Mouse (Mus musculus) embryo, embryonic 9.5 days (tissue): ENCODE data around the gene Gm47289.
A peak's percentile ranks its signal among the peaks of the same experiment; 100 is the strongest.

ENCODE experiments used
- DNase-seq: peaks from one replicate; pipeline ENCODE4 v3.0.0-alpha.2; 2017; ENCODE audit errors: extremely low spot score

Gene Gm47289

DNA sequence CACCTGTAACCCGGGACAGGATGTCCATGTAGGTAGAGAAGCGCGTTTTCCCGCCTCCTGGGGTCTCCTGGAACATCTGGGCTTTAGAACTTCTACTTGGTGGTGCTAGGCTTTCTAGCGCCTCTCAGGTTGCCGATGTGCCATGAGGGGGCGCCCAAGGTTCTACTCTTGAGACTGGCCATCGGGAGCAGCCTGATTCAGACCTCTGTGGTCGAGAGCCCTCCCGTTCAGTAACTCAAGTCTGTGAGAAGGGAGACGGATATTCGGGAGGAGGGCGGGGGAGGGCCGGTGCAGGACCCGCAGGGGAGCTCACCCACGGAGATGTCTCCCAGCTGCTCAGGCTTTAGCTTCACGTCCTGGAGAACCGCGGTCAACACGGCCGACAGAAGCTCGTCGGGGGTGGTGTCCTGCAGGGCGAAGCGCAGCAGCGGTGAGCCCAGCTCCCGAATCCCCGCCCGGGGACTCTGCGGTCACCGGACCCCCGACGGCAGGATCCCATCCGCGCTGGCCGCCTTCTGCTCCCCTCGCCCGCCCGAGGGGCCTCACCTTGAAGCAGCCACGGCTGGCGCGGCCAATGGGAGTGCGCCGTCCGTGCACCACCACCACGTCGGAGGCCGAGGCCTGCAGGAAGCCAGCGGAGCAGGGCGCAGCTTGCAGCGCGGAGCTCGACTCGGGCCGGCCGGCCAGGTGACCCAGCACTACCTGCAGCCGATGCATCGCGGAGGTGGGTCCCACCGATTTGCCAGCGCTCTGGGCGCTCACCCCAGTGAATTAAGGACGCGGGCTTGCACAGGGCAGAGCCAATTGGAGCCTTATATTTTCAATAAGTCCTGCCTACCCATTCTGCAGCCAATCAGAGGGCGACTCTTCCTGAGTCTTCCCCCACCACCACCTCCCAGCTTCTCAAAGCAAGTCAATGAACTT is 2.4 kb upstream of the Gm47289 start, which contains the start of gene Acaa1b:
Gene Acaa1b (minus strand): TSS at position 816 of the 924 bp plus-strand sequence.
- peak; percentile 80 for DNase-seq

DNA sequence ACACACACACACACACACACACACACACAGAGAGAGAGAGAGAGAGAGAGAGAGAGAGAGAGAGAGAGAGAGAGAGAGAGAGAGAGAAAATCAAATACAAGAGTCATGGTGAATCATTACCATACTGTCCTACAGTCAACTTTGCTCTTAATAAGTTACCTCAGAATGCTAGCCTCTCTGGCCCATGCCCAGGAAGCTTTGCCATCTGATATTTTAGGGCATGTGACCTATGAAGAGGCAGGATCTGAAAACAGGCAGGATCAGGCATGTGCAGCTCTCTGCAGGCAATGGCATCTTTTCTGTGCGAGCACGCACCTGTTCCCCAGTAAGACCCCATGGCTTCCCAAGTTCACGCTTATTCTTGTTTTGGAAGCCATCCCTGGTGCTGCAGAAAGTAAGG is 1.7 kb downstream of the Gm47289 start:
- no peak for DNase-seq

DNA sequence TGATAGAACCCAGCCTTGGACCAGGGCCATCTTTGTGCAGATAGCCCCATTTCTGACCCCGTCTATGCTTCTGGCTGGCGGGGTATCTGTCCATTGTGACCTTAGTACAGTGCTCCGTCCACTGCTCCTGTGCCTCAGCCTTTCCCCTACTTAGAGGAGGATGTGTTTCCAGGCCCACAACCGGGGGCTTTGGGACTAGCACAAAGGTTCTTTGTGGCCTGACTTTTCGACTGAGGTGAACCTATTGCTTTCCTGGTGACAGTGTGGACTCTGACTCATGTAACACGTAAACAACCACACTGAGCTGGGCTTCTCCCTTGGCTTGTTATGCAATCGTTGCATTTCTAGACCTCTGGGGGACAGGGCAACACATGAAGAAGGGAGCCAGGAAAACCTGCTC is 5.8 kb downstream of the Gm47289 start:
- DNase-seq: no peak

DNA sequence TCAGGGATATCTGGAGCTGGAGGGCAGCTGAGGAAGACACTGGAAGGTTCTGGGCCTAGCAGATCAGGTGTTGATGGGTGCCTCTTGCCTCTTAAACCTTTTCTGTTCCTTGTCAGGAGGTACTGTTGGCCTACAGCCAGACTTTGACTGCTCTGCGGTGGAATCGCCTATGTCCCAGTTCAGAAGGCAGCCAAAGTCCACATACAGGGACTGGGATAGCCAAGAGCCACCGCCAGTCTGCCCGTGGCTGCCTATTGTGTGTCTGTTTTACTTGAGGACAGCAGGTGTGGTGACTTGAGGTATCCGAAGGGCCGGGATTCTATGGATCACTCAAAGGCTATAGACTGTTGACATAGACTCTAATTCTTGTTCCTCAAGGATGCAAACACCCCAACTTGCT is 6.6 kb downstream of the Gm47289 start:
- no peak for DNase-seq

DNA sequence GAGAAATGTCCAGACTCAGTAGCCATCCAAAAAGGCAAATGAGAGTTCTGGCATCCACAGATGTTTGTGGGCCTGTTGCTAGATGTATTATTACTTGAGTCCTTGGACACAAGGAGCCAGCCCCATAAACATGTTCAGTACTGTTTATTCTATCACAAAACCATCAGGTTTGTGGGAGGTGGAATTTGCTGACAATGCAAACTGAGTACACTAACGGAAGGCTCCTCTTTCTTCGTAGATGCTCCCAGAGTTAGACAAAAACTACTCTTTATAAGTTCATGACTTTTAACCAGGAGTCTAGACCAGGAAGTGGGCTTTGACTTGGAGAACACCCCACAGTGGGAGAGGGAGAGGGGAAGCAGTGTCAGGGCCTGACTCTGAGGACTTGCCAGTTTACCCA is 8.6 kb downstream of the Gm47289 start:
- no peak for DNase-seq

DNA sequence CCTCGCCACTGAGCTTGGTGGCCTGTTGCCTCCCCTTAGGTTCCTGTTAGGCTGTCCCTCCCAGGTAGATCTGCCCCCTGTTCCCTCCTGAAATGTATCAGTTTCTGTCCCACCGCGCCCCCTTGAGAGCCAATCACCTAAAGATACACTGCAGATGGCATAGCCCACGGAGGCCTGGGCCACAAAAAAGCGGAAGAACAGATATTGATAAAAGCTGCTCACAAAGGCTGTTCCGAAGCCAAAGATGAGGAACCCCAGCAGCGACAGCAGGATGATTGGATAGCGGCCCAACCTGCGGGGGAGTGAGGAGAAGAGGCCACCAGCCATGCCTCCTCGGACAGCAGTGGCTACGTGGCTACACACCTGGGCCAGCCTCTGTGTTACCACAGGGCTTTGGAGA is 20.3 kb downstream of the Gm47289 start:
- no peak for DNase-seq

DNA sequence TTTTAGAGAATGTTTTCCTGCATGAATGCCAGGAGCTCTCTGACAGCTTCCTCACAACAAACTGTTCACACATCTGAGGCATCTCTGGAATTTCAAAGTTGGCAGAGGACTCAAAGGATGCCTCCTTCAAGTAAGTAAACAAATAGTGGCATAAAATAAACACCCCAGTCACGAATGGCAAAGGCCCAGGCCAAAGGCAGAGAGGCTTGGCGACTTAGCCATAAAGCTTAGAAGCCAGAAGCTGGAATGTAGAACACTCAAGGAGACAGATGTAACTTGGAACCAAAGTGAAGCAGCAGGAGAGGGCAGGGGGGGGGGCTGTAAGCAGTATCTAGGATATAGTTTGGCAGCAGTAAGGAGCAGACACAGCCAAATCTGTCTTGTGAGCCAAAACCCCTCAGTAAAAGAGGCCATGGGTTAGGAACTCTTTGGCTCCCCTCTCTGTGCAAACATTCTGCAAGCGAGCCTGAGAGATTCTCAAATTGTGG is 22.3 kb downstream of the Gm47289 start:
- DNase-seq: no peak

DNA sequence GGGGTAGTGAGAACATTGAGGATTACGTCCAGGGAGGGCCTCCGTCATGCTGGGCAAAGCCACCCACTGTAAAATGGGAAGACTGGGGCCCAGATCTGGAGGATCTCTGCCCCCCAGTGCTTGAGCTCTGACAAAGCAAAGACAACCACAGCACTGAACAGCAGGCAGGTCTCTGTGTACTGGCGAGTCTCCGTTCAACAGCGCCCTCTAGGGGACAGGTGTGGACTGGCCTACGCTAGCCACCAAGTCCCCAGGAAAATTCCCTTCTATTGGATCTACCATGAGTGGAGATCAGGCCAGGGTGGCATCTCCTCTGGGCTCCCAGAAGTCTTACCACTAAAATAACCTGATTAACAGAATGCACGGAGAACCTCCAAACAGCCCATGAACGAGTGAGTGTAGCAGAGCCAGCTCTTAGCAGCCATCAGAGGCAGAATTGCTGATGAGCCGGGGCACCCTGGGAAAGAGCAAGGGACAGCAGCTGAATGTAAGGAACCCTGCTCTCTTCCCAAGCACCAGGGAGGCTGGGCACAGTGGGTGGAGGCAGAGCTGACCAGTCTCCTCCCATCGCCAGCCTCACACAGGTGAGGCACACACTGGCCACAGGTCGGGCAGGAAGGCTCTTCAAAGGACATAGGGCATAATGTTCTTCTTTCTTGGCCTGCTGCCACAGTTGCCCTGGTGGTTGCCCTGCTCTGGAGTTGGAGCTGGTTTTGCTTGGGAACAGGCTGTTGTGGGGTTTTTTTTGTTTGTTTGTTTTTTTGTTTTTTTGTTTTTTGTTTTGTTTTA is 33.4 kb downstream of the Gm47289 start:
- DNase-seq: peak; percentile 35

DNA sequence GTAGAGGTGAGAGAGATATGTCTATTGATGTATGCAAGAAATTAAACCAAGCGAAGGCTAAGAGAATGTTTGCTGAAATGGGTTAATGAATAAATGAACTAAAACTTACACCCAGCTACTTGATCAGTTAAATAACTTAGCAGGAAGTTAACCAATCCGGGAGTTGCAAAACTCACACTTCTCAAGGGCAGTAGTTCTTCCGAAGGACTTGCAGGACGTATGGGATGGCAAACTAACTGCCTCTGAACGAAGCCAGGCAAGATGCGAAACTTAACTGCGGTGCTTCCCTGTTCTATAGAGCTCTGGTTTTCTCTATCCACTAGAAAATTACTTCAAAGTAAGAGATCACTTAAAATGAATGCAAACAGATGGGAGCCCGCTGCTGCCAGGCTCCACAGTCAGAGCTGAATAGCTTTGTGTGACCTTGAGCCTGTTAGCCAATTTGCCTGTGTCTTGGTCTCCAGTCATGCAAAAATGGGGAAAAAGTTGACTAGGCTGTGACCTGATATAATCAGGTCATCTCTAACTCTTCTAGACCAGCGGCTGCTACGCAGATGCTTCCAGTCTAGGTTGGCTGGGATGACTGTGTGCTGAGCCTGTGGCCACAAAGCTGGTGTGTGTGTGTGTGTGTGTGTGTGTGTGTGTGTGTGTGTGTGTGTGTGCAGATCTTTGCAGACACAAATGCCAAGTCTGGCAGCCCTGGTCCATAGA is 40.3 kb downstream of the Gm47289 start:
- DNase-seq: no peak

DNA sequence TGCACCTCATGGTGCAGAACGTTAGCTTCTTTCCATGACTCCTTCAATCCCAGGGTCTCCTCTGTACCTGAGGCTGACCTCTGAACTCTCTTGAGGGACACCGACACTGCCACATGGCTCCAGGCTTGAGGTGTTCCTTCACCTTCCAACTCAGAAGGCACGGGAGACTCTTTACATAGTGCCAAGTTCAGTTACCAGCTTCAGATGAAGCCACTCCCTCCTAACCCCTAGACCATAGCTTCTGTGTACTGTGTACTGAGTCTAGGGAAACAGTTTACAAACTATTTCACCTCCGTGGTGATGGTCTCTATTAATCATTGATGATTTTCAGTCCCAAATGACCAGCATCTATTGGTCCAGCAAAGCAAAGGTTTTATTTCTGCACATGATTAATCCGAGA is 42.7 kb downstream of the Gm47289 start:
- no peak for DNase-seq

DNA sequence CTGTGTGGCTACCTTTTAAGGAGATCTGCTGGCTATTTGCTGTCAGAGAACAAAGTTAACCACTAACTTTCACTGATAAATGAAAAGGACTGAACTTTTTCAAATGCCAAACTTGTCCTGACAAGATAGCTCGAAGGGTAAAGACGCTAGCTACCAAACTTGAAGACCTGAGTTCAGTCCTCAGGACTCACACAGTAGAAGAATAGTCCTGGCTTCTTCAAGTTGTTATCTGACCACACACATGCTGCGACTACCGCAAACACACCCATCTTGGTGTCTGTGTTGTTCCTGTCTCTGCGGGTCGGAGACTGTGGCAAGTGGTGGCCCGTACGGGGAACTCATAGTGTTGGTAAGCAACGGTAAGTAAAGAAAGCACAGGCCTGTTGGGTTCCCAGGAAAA is 44.7 kb downstream of the Gm47289 start:
- DNase-seq: no peak

DNA sequence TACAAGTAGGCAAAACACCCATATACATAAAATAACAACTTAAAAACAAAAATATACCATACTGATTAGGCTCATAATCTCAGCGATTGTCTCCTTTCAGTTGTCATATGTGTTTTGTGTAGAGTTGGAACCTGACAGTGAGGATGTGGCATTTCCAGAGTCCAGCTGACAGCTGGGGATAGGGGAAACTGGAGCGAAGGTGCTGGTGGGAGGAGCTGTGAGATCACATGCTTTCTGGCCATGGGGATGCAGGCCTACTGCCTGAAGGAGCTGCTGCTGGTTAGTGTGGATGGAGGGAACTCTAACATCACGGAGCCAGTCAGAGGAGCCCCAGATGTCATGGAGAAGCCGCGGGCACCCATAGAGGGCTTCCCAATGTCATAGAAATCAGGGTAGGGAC is 46.8 kb downstream of the Gm47289 start:
- DNase-seq: no peak

DNA sequence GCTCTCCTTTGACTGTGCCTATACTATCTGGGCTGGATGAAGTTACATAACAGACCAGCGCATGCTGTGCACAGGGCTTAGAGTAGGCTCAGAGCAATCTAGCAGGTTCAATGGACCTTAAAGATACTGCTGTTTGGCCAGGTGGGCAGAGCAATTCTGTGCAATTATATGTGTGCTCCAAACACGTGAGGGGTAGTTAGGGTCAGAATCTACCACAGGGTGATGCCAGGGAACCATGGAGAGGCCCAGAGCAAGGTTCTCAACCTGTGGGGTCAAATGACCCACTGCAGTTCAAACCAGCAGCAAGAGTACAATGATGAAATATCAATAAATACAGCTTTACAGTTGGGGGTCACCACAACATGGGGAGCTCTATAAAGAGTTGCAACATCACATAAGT is 47.7 kb downstream of the Gm47289 start:
- DNase-seq: no peak

DNA sequence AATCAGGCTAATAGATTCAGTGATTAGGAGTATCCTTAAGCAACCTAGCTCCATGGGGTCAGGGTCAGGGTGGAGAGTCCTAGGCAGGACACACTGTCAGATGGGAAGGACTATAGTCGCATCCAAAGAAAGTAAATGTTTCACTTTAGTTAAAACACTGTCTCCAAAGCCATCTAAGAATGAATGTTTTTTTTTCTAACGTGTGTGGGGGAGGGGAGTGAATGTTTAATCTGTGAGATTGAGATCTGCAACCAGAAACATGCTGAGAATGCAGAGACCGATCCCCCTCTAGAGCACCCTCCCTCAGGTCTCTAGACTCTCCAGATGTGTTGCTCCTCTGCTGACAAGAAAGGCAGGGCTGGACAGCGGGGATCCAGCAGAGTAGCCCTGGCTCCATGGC is 48.2 kb downstream of the Gm47289 start:
- no peak for DNase-seq

DNA sequence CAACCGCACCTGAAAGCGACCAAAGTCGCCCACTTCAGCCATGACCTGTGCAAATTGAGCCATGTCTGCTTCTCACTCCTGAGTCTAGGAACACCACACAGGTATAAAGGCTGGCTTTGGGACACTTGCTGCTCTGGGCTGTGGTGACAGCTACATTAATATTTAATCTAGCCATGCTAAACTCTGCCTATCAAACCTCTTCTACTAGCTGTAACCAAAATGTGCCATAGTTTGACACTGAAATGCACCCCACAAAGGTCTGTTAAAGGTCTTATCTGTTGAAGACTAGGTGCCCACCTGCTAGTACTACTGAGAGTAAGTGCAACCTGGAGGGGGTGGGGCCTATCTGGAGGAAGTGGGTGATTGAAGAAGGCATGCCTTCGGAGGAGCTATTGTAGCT is 50.0 kb downstream of the Gm47289 start, which contains the start of gene Slc22a13:
Gene Slc22a13 (minus strand): TSS at position 101 of the 400 bp plus-strand sequence.
- no peak for DNase-seq
